Mouse (Mus musculus): ENCODE data around the gene Atp8a1. TPM values are rescaled to one million over a fixed set of nuclear protein-coding genes. Genes with fewer than 3 reads are reported as not detected.

The Atp8a1 gene
- polyA plus RNA-seq, 1 experiment from 2014 or later: 17.9 TPM

- 93% methylated on average over 5 of the region's 5 CpGs for WGBS
- ATAC-seq (replicated peaks; ENCODE audit: low FRiP score, low TSS enrichment, low read depth): no peak
Measured at GRCm38 (mm10) chr5:67833841-67834240, 13.4 kb downstream of the Atp8a1 start.

GRCm38 (mm10) chr5:67831293-67832147 lies 15.7 kb downstream of the Atp8a1 start:
- no peak for ATAC-seq (replicated peaks; ENCODE audit: low FRiP score, low TSS enrichment, low read depth)
- no peaks in the 10 kb centered on the region for H3K9me3 ChIP-seq (ENCODE audit: control insufficient read depth, low read length)
- H3K4me1 ChIP-seq (replicated peaks; ENCODE audit: control insufficient read depth, insufficient read depth, low read length): no peaks in the 10 kb centered on the region
- H3K9ac ChIP-seq (ENCODE audit: low read length): no peak overlapping the region
- H3K4me3 ChIP-seq (ENCODE audit: low read depth, low read length): no peak overlapping the region
- whole genome bisulfite sequencing: 71% methylated on average over 10 of the region's 10 CpGs
- no peak for DNase-seq (ENCODE audit: low spot score)
- H3K4me2 ChIP-seq (ENCODE audit: low read length): no peak overlapping the region
- H3K27ac ChIP-seq (ENCODE audit: low read depth): no peak overlapping the region
- H3K27me3 ChIP-seq (replicated peaks; ENCODE audit: control insufficient read depth, insufficient read depth, low read length): no peaks in the 10 kb centered on the region
- H3K36me3 ChIP-seq (ENCODE audit: control insufficient read depth, insufficient read depth, low read length): no peaks in the 10 kb centered on the region

More at GRCm38 (mm10) chr5:67833841-67834240, 13.4 kb downstream of the Atp8a1 start:
- H3K27ac ChIP-seq (ENCODE audit: low read depth): no peak overlapping the region
- no peaks in the 10 kb centered on the region for H3K36me3 ChIP-seq (ENCODE audit: control insufficient read depth, insufficient read depth, low read length)
- H3K9ac ChIP-seq (ENCODE audit: low read length): no peak overlapping the region
- H3K4me2 ChIP-seq (ENCODE audit: low read length): no peak overlapping the region
- H3K4me3 ChIP-seq (ENCODE audit: low read depth, low read length): no peak overlapping the region
- H3K4me1 ChIP-seq (replicated peaks; ENCODE audit: control insufficient read depth, insufficient read depth, low read length): no peaks in the 10 kb centered on the region
- DNase-seq (ENCODE audit: low spot score): no peak
- H3K27me3 ChIP-seq (replicated peaks; ENCODE audit: control insufficient read depth, insufficient read depth, low read length): no peaks in the 10 kb centered on the region
- no peaks in the 10 kb centered on the region for H3K9me3 ChIP-seq (ENCODE audit: control insufficient read depth, low read length)

GRCm38 (mm10) chr5:67828356-67828755 lies 18.9 kb downstream of the Atp8a1 start:
- DNase-seq (ENCODE audit: low spot score): no peak
- H3K4me2 ChIP-seq (ENCODE audit: low read length): no peak overlapping the region
- no peaks in the 10 kb centered on the region for H3K36me3 ChIP-seq (ENCODE audit: control insufficient read depth, insufficient read depth, low read length)
- H3K27me3 ChIP-seq (replicated peaks; ENCODE audit: control insufficient read depth, insufficient read depth, low read length): no peaks in the 10 kb centered on the region
- ATAC-seq (replicated peaks; ENCODE audit: low FRiP score, low TSS enrichment, low read depth): no peak
- no peak overlapping the region for H3K4me3 ChIP-seq (ENCODE audit: low read depth, low read length)
- WGBS: 90% methylated on average over 3 of the region's 3 CpGs
- H3K9ac ChIP-seq (ENCODE audit: low read length): no peak overlapping the region
- no peak overlapping the region for H3K27ac ChIP-seq (ENCODE audit: low read depth)
- no peaks in the 10 kb centered on the region for H3K9me3 ChIP-seq (ENCODE audit: control insufficient read depth, low read length)
- H3K4me1 ChIP-seq (replicated peaks; ENCODE audit: control insufficient read depth, insufficient read depth, low read length): no peaks in the 10 kb centered on the region

GRCm38 (mm10) chr5:67826935-67827334 lies 20.3 kb downstream of the Atp8a1 start:
- 92% methylated on average over 3 of the region's 3 CpGs for WGBS
- H3K27ac ChIP-seq (ENCODE audit: low read depth): no peak overlapping the region

GRCm38 (mm10) chr5:67826278-67826677 lies 21.0 kb downstream of the Atp8a1 start:
- no peaks in the 10 kb centered on the region for H3K36me3 ChIP-seq (ENCODE audit: control insufficient read depth, insufficient read depth, low read length)
- H3K27ac ChIP-seq (ENCODE audit: low read depth): no peak overlapping the region
- no peak overlapping the region for H3K9ac ChIP-seq (ENCODE audit: low read length)
- 0 out of 2 replicates have a peak, but pooled peaks cover 3% of the 10 kb centered on the region for H3K4me1 ChIP-seq (replicated peaks; ENCODE audit: control insufficient read depth, insufficient read depth, low read length)
- no peak overlapping the region for H3K4me3 ChIP-seq (ENCODE audit: low read depth, low read length)
- WGBS: 87% methylated on average over 9 of the region's 9 CpGs
- DNase-seq (ENCODE audit: low spot score) (no peak), ATAC-seq (replicated peaks; ENCODE audit: low FRiP score, low TSS enrichment, low read depth) (no peak)
- no peaks in the 10 kb centered on the region for H3K9me3 ChIP-seq (ENCODE audit: control insufficient read depth, low read length)
- no peak overlapping the region for H3K4me2 ChIP-seq (ENCODE audit: low read length)
- no peaks in the 10 kb centered on the region for H3K27me3 ChIP-seq (replicated peaks; ENCODE audit: control insufficient read depth, insufficient read depth, low read length)

More at GRCm38 (mm10) chr5:67826935-67827334, 20.3 kb downstream of the Atp8a1 start:
- DNase-seq (ENCODE audit: low spot score): no peak
- Histone ChIP-seq H3K4me1 (replicated peaks; ENCODE audit: control insufficient read depth, insufficient read depth, low read length) (0 out of 2 replicates have a peak, but pooled peaks cover 3% of the 10 kb centered on the region), H3K27me3 (replicated peaks; ENCODE audit: control insufficient read depth, insufficient read depth, low read length) (no peaks in the 10 kb centered on the region), H3K9ac (ENCODE audit: low read length) (no peak overlapping the region), H3K9me3 (ENCODE audit: control insufficient read depth, low read length) (no peaks in the 10 kb centered on the region), H3K36me3 (ENCODE audit: control insufficient read depth, insufficient read depth, low read length) (no peaks in the 10 kb centered on the region), H3K4me3 (ENCODE audit: low read depth, low read length) (no peak overlapping the region), H3K4me2 (ENCODE audit: low read length) (no peak overlapping the region)
- no peak for ATAC-seq (replicated peaks; ENCODE audit: low FRiP score, low TSS enrichment, low read depth)

- 83% methylated on average over 2 of the region's 2 CpGs for WGBS
- ATAC-seq (replicated peaks; ENCODE audit: low FRiP score, low TSS enrichment, low read depth) (no peak), DNase-seq (ENCODE audit: low spot score) (no peak)
- H3K9me3 ChIP-seq (ENCODE audit: control insufficient read depth, low read length): no peaks in the 10 kb centered on the region
- H3K27me3 ChIP-seq (replicated peaks; ENCODE audit: control insufficient read depth, insufficient read depth, low read length): no peaks in the 10 kb centered on the region
- H3K27ac ChIP-seq (ENCODE audit: low read depth): no peak overlapping the region
- H3K4me3 ChIP-seq (ENCODE audit: low read depth, low read length): no peak overlapping the region
- H3K4me2 ChIP-seq (ENCODE audit: low read length): no peak overlapping the region
- H3K4me1 ChIP-seq (replicated peaks; ENCODE audit: control insufficient read depth, insufficient read depth, low read length): 0 out of 2 replicates have a peak, but pooled peaks cover 3% of the 10 kb centered on the region
- H3K36me3 ChIP-seq (ENCODE audit: control insufficient read depth, insufficient read depth, low read length): no peaks in the 10 kb centered on the region
- no peak overlapping the region for H3K9ac ChIP-seq (ENCODE audit: low read length)
Measured at GRCm38 (mm10) chr5:67824600-67824999, 22.6 kb downstream of the Atp8a1 start.

GRCm38 (mm10) chr5:67823771-67824170 lies 23.5 kb downstream of the Atp8a1 start:
- Histone ChIP-seq H3K9ac (ENCODE audit: low read length) (no peak overlapping the region), H3K4me2 (ENCODE audit: low read length) (no peak overlapping the region), H3K9me3 (ENCODE audit: control insufficient read depth, low read length) (no peaks in the 10 kb centered on the region), H3K27ac (ENCODE audit: low read depth) (no peak overlapping the region), H3K4me3 (ENCODE audit: low read depth, low read length) (no peak overlapping the region), H3K36me3 (ENCODE audit: control insufficient read depth, insufficient read depth, low read length) (no peaks in the 10 kb centered on the region), H3K27me3 (replicated peaks; ENCODE audit: control insufficient read depth, insufficient read depth, low read length) (no peaks in the 10 kb centered on the region), H3K4me1 (replicated peaks; ENCODE audit: control insufficient read depth, insufficient read depth, low read length) (0 out of 2 replicates have a peak, but pooled peaks cover 3% of the 10 kb centered on the region)
- WGBS: 84% methylated on average over 5 of the region's 5 CpGs
- no peak for DNase-seq (ENCODE audit: low spot score)
- no peak for ATAC-seq (replicated peaks; ENCODE audit: low FRiP score, low TSS enrichment, low read depth)

- no peak for ATAC-seq (replicated peaks; ENCODE audit: low FRiP score, low TSS enrichment, low read depth)
- no peak overlapping the region for H3K4me3 ChIP-seq (ENCODE audit: low read depth, low read length)
- H3K27me3 ChIP-seq (replicated peaks; ENCODE audit: control insufficient read depth, insufficient read depth, low read length): no peaks in the 10 kb centered on the region
- no peaks in the 10 kb centered on the region for H3K9me3 ChIP-seq (ENCODE audit: control insufficient read depth, low read length)
- 0 out of 2 replicates have a peak, but pooled peaks cover 3% of the 10 kb centered on the region for H3K4me1 ChIP-seq (replicated peaks; ENCODE audit: control insufficient read depth, insufficient read depth, low read length)
- no peak for DNase-seq (ENCODE audit: low spot score)
- no peak overlapping the region for H3K4me2 ChIP-seq (ENCODE audit: low read length)
- H3K36me3 ChIP-seq (ENCODE audit: control insufficient read depth, insufficient read depth, low read length): no peaks in the 10 kb centered on the region
- H3K9ac ChIP-seq (ENCODE audit: low read length): no peak overlapping the region
- H3K27ac ChIP-seq (ENCODE audit: low read depth): no peak overlapping the region
- WGBS: 45% methylated on average over 6 of the region's 6 CpGs
Measured at GRCm38 (mm10) chr5:67822619-67823018, 24.6 kb downstream of the Atp8a1 start.

Data from intestine, embryonic 14.5 days (tissue).